Mouse (Mus musculus): ENCODE data around the gene 1700015F17Rik. TPM values are rescaled to one million over a fixed set of nuclear protein-coding genes. Genes with fewer than 3 reads are reported as not detected.

1700015F17Rik gene
- total and polyA plus RNA-seq, 2 experiments from 2014 or later: not detected

DNA sequence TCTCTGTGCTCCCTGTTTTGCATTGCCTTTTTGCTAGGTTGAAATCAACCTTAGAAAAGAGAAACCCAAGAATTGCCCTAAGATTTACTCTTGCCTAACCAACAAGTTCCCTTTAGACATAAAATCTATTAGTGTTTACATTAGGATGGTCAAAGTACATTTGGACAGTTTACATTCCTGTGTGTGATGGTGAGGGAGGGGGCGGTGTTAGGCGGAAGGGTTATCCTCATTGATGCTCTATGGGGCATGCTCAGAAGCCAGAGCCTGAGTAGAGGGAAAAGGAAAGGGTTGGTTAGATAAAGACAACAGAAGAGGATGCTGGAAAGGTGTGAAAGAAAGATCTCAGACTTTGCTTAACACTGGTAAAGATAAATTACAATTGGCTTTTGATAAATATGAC is 67.1 kb downstream of the 1700015F17Rik start:
- no peaks in the 10 kb centered on the region for H3K4me1 ChIP-seq (ENCODE audit: insufficient read depth, low read length)
- no peaks in the 10 kb centered on the region for H3K9me3 ChIP-seq (ENCODE audit: low read length)
- no peaks in the 10 kb centered on the region for H3K36me3 ChIP-seq (ENCODE audit: insufficient read depth, low read length)
- no peak overlapping the region for H3K9ac ChIP-seq (replicated peaks; ENCODE audit: low read length)
- no peaks in the 10 kb centered on the region for H3K27me3 ChIP-seq (ENCODE audit: insufficient read depth, low read length)
- H3K4me2 ChIP-seq (ENCODE audit: low read depth, low read length): no peak overlapping the region
- WGBS: 93% methylated on average over 2 of the region's 2 CpGs
- ATAC-seq: no peak
- no peak for DNase-seq (ENCODE audit: low spot score)
- no peak for TF ChIP-seq CTCF (IDR thresholded peaks at IDR 0.05; ENCODE audit: low read depth)
- H3K4me3 ChIP-seq (ENCODE audit: low read length): no peak overlapping the region
- no peak overlapping the region for H3K27ac ChIP-seq

- no peaks in the 10 kb centered on the region for H3K27me3 ChIP-seq (ENCODE audit: insufficient read depth, low read length)
- no peak for ATAC-seq
- DNase-seq (ENCODE audit: low spot score): no peak
- H3K4me1 ChIP-seq (ENCODE audit: insufficient read depth, low read length): no peaks in the 10 kb centered on the region
- no peak overlapping the region for H3K9ac ChIP-seq (replicated peaks; ENCODE audit: low read length)
- TF ChIP-seq CTCF (IDR thresholded peaks at IDR 0.05; ENCODE audit: low read depth): no peak
- H3K36me3 ChIP-seq (ENCODE audit: insufficient read depth, low read length): no peaks in the 10 kb centered on the region
- H3K9me3 ChIP-seq (ENCODE audit: low read length): no peaks in the 10 kb centered on the region
- H3K4me3 ChIP-seq (ENCODE audit: low read length): no peak overlapping the region
- no peak overlapping the region for H3K4me2 ChIP-seq (ENCODE audit: low read depth, low read length)
- WGBS: 46% methylated on average over 4 of the region's 4 CpGs
- H3K27ac ChIP-seq: no peak overlapping the region
Measured at GRCm38 (mm10) chr5:5401986-5402385, 77.0 kb downstream of the 1700015F17Rik start.

DNA sequence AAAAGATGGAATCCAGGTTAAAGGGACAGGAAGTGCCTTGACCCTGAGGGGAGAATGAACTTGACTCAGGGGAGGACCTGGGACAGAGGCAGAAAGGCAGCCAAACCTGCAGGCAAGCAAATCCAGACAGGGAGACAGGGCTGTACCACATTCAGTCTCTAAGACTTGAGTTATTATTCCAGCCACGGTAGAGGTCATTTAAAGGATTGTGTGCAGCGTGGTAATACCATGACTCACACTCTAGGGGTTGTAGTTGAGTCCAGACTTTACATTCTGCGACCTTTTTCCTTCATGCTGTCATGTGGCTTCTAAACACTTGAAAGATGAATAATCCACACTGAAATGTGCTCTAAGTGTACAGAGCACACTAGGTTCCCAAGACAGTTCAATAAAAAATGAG is 86.2 kb downstream of the 1700015F17Rik start:
- H3K36me3 ChIP-seq (ENCODE audit: insufficient read depth, low read length): no peaks in the 10 kb centered on the region
- H3K27me3 ChIP-seq (ENCODE audit: insufficient read depth, low read length): no peaks in the 10 kb centered on the region
- TF ChIP-seq CTCF (IDR thresholded peaks at IDR 0.05; ENCODE audit: low read depth): no peak
- no peaks in the 10 kb centered on the region for H3K4me1 ChIP-seq (ENCODE audit: insufficient read depth, low read length)
- no peak for DNase-seq (ENCODE audit: low spot score)
- 40% methylated on average over 3 of the region's 3 CpGs for WGBS
- H3K4me2 ChIP-seq (ENCODE audit: low read depth, low read length): no peak overlapping the region
- no peak overlapping the region for H3K9ac ChIP-seq (replicated peaks; ENCODE audit: low read length)
- H3K27ac ChIP-seq: no peak overlapping the region
- ATAC-seq: no peak
- H3K9me3 ChIP-seq (ENCODE audit: low read length): no peaks in the 10 kb centered on the region
- H3K4me3 ChIP-seq (ENCODE audit: low read length): no peak overlapping the region

Other genes with a start within 250 kb of the 1700015F17Rik start
- gene Cdk14, start 58.8 kb downstream of the 1700015F17Rik start, total RNA-seq (2014; rRNA removed): 63.1 and 63.9 TPM in 2 replicates
- 50.9 and 53.0 TPM in 2 replicates for gene Cdk14, start 58.8 kb downstream of the 1700015F17Rik start, polyA plus RNA-seq (2015; fragmentation: Nextera tagmentation; extraction: Ambion mirVana)
- 17.6 and 17.7 TPM in 2 replicates for gene Cldn12, start 35.8 kb upstream of the 1700015F17Rik start, total RNA-seq (2014; rRNA removed)
- gene Cldn12, start 35.8 kb upstream of the 1700015F17Rik start, polyA plus RNA-seq (2015; fragmentation: Nextera tagmentation; extraction: Ambion mirVana): 11.9 and 12.0 TPM in 2 replicates
- 12.3 and 18.4 TPM in 2 replicates for gene Gtpbp10, start 80.4 kb upstream of the 1700015F17Rik start, total RNA-seq (2014; rRNA removed)
- gene Gtpbp10, start 80.4 kb upstream of the 1700015F17Rik start, polyA plus RNA-seq (2015; fragmentation: Nextera tagmentation; extraction: Ambion mirVana): 13.8 and 14.6 TPM in 2 replicates
- gene Gm8773, start 94.7 kb upstream of the 1700015F17Rik start, total RNA-seq (2014; rRNA removed): 6.1 and 9.3 TPM in 2 replicates
- 8.5 and 10.2 TPM in 2 replicates for gene Gm8773, start 94.7 kb upstream of the 1700015F17Rik start, polyA plus RNA-seq (2015; fragmentation: Nextera tagmentation; extraction: Ambion mirVana)
- 9.8 and 77.8 TPM in 2 replicates for gene Cfap69, start 185.1 kb upstream of the 1700015F17Rik start, total RNA-seq (2014; rRNA removed)
- 8.0 and 9.8 TPM in 2 replicates for gene Cfap69, start 185.1 kb upstream of the 1700015F17Rik start, polyA plus RNA-seq (2015; fragmentation: Nextera tagmentation; extraction: Ambion mirVana)
- gene Steap2, start 215.4 kb upstream of the 1700015F17Rik start, total RNA-seq (2014; rRNA removed): 18.5 and 23.6 TPM in 2 replicates
- 6.7 and 6.8 TPM in 2 replicates for gene Steap2, start 215.4 kb upstream of the 1700015F17Rik start, polyA plus RNA-seq (2015; fragmentation: Nextera tagmentation; extraction: Ambion mirVana)